Mouse (Mus musculus) liver (tissue): ENCODE data around the gene Gpr182.
A peak's percentile ranks its signal among the peaks of the same experiment; 100 is the strongest.

ENCODE experiments used
- DNase-seq: peaks from one replicate; pipeline ENCODE4 v3.0.0-alpha.2; 2020; ENCODE audit warnings: mixed read lengths

The Gpr182 gene

DNA sequence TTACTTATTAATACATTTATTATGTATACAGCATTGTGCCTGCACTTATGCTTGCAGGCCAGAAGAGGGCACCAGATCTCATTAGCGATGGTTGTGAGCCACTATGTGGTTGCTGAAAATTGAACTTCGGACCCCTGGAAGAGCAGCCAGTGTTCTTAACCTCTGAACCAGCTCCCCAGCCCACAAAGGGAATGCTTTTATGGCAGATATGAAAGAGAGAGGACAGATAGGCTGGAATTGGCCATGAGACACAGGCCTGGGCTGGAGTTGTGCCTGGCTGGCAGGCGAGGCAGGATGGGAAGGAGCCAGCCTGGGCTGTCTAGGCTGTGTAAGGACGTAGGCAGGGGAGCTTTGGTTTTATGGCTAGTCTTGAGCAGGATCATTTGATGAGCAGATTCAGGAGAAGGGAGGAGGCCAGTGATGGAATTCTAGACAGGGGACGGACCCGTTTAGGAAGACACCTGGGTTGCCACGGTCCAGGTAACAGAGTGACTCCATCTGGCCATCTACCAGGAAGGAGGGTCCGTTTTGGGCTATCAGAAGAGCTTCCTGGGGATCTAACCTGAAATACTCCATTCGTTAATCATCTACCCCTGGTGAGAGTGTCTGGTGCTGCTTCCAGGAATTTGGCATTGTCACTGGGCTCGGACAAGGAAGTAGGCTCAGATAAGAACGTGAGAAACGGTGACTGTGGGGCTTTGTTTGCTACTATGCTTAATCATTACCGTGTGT lies 13.2 kb downstream of the Gpr182 start:
- peak; percentile 67 for DNase-seq

- DNase-seq: no peak
Measured at GRCm38 (mm10) chr10:127737552-127737951, 14.0 kb downstream of the Gpr182 start.

DNA sequence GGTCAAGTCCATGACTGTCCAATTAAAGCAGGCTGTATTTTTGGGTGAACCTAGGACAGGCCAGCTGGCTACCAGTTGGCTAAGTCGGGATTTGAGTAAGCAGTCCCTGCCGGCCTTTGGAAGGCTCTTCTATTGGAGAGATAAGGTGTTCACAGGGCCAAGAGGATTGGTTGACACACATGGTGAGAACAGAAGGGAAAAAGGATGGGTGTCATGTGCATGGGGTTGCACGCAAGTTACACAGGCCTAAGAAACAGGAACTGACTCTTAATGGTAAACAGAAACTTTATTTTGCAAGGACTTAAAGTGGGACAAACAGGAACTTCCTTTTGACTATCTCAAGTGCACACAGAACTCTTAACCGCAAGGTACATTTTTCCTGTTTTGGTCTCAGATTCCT lies 14.6 kb downstream of the Gpr182 start:
- no peak for DNase-seq

DNA sequence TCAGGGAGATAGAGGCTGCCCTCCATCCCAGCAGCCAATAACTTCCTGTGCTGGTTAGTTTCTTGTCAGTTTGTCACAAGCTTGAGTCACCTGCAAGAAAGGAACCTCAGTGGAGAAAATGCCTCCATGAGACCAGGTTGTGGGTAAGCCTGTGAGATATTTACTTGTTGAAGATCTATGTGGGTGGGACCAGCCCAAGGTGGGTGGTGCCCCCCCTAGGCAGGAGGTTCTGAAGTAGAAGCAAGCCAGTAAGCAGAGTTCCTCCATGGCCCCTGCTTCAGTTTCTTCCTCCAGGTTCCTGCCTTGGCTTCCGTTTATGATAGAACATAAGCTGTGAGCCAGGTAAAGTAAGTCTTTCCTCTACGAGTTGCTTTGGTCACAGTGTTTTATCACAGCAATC lies 15.3 kb downstream of the Gpr182 start:
- no peak for DNase-seq

GRCm38 (mm10) chr10:127734434-127734833 lies 17.1 kb downstream of the Gpr182 start:
- no peak for DNase-seq

DNA sequence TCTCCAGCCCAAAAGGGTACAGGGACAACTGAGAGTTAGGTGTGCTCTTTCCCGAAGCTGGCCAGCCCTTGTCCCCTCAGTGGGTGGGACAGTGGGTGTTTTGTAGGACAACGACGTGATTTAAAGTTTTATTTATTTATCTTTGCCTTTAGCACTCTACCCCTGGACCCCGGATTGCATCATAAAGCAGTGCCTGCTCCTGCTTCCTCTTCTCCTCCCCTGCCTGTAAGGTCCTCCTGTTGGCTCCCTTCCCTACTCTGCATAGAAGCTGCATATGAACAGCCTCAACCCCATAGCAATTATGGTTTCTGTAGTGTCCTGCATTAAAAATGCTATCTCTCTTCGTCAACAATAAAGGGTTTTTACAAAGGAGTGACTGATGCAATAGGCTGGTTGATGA lies 20.1 kb downstream of the Gpr182 start:
- DNase-seq: no peak

- no peak for DNase-seq
Measured at GRCm38 (mm10) chr10:127730933-127731310, 20.6 kb downstream of the Gpr182 start.

DNA sequence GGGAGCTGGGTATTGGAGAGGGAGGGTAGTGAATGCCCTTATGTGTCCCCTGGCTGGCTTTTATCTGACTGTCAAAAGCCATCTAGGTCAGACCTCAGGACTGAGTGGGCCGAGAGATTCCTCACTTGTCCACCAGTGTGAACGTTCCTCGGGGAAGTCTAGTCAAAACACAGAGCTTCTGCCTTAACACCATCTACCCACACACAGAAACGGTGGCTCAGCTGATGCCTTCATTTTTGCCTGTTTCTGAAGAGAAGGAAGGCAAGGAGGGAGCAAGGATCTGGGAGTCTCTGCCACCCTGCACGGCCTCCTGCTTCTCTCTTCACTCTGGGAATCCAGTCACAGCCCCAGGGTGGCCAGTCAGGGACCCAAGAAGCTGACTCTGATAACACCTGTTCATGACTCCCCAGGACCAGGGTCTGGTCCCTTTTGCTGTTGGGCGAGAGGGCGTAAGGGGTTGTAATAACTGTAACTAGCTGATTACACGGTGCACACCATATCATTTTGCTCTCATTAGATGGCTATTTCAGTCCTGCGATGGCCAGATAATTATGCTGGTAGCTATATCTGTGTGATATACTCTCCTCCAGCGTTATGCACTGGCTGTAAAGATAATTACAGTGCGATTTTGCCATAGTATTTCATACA lies 21.1 kb downstream of the Gpr182 start:
- peak; percentile 78 for DNase-seq

DNA sequence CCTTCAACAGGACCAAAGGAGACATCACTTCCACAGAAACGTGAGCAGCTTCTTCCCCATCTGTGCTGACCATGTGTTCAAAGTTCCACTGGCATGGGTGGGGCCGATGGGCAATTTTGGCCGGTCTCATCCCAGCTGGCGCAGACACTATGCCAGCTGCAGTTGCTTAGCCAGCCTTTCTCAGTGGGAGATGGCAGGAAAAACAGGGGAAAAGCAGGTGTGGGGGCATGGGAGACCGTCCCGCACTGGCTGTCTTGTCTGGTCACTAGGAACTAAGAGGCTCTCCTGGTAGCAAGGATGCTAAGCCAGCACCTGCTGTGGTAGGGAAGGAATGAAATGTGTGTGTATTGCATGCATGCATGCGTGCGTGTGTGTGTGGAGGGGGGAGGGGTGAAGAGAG lies 23.1 kb downstream of the Gpr182 start:
- no peak for DNase-seq

DNA sequence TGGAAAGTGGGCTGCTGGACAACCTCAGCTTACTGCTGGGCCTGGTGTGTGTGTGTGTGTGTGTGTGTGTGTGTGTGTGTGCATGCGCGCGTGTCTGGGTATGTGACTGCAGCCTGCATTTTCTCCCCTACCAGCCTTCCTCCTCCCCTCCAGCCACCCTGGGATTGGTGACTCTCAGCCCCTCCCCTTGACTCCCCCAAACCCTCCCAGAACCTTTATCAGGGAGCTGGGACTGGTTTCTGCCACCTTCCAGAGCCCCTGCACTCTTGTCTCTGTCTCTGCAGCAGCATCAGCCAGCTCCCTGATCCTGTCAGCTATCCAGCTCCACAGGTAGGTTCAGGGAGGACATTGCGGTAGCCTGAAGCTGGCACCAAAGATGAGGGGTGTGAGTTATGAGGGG lies 26.4 kb downstream of the Gpr182 start:
- peak; percentile 42 for DNase-seq

GRCm38 (mm10) chr10:127724178-127724577 lies 27.4 kb downstream of the Gpr182 start, which contains the start of gene Tac2:
Tac2 (plus strand) TSS chr10:127724478.
- no peak for DNase-seq

DNA sequence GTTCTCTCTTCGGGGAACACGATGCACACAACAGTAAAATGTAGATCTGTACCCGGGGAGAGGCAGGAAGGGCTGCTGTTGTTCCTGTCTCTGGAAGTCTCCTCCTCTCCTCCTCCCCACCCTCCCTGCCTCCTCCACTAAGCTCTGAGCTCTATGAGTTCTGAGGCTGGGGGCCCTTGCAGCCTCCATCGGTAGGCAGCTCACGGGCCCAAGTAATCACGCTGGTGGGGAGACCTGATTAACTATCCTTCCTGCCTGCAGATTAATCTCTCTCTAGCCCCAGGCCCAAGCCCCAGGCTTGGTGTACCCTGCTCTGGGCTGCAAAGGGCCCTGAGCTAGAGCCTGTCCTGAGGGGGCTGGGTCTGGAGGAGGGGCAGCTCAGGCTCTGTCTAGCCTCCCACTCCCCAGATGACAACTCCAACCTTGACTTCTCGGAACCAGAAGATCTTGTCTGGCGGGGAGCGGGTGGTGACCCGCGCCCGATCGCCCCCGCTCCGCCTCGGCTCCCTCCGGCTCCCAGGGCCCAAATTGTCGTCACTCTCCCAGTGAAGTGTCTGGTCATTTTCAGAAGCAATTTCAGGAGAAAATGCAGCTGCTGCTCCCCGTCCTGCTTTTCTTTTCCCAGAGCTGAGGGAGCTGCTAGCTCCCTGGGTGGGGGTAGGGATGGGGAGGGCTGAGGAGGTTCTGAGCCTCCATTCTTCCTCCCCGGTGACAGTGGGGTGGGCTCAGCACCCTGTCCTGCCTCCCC lies 29.7 kb downstream of the Gpr182 start:
- no peak for DNase-seq

DNA sequence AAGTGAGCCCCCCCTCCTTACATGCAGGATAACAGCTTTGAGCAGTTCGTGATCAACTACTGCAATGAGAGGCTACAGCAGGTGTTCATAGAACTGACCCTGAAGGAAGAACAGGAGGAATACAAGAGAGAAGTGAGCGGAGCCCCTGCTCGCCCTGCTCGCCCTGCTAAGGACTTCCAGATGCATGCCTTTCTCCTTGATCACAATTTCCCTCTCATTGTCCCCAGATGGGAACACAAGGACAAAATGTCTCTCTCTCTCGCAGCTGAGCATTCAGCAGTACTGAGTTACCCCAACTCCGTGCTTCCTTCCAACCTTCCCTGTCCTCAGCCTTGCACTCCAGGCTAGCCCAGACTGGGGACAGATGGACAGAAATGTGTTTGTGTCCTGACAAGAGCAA lies 38.8 kb downstream of the Gpr182 start:
- DNase-seq: no peak

- DNase-seq: no peak
Measured at GRCm38 (mm10) chr10:127710331-127710730, 41.2 kb downstream of the Gpr182 start.

GRCm38 (mm10) chr10:127708850-127709370 lies 42.6 kb downstream of the Gpr182 start:
- DNase-seq: no peak

DNA sequence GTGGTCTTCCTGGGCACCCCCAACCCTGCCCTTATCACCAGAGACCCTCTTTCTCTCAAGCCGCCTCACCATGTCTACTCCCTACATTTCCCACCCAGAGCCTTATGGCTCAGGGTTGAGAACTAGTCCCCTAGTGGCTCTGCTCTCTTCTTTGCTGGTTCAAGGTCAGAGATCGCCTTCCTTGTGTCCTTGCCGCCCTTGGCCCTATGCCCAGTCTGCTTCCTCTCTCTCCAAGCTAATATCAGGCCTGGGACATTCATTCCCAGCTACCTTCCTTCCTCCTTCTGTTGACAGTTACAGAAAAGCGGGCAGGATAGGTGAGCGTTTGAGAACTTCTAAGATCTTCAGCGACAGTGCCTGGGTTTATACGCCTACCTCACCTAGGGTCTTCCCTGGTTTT lies 43.8 kb downstream of the Gpr182 start:
- no peak for DNase-seq

- DNase-seq: no peak
Measured at GRCm38 (mm10) chr10:127705783-127706182, 45.7 kb downstream of the Gpr182 start.

DNA sequence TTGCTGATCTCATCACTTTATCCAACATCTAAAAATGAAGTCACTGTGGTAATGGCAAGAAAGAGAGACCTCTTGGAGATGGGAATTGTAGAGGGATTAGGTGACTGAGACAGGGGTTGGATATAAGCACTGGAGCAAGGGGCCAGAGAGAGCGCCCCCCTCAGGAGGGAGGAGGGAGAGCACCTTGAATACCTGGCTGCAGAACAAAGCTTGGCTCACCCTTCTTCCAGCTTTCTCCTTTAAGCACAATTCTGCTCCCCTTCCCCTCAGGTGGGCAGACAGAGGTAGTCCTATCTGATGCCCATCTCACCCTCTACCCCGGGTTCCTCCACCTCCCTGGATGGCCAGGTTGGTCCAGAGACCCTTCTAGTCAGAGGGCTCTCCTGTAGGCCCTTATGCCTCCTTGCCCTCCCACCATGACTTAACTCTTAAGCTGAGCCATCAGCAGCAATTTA lies 46.7 kb downstream of the Gpr182 start, which contains the start of gene Myo1a:
Gene Myo1a, plus strand, starts transcription at position 405 of the 455 bp plus-strand sequence.
- no peak for DNase-seq

GRCm38 (mm10) chr10:127704293-127704692 lies 47.2 kb downstream of the Gpr182 start:
- no peak for DNase-seq

GRCm38 (mm10) chr10:127703299-127703698 lies 48.2 kb downstream of the Gpr182 start:
- DNase-seq: no peak

DNA sequence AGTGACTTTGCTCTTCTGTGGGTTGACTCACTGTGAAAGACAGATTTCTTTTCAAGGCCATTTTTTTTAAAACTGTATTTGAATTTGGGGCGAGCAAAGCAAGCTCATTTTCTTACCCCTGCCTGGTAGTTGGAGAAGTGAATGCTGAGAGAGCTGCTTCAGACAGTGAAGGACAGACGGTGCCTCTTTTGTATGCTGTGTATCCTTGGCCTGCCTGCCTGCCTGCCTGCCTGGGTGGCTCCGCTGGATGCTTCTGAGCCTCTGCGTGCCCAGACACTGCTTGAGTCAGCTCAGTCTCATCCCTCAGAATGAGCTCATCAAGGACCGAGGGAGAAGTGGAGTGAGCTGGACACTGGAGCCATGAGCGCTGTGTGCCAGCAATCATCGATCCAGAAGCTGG lies 52.6 kb downstream of the Gpr182 start:
- DNase-seq: no peak
